In the genomic region with DNA sequence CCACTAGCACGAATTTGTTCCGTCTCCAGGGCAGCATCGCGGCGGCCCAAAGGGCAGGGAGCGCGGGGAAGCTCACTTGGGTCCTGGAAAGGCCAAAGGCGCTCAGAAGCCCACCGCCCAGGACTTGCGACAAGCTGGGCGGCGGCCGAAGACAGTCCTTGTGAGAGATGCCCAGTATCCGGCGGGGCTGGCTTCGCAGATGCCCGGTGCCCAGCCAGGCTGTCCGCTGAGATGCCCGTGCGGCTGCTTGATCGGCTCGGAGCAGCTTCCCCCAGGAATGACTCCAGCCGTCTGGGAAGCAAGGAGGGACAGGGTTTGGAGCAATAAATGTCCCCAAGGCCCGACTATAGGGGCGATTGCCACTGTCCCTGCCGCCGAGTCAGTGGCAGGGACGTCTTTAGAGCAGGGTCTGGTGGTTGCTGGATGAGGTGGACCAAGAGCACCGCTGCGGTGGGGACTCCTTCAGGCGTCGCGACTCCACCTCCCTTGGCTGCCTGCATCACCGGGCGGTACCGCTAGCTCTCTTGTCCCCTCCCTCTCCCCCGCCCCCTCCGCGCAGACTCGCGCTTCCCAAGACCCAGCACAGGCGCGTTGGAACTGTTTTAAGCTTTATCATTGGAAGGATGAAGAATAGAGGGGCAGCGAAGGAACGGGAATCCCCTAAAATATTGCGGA, we compare ENCODE assay signal across 7 mouse cellular contexts. TPM values are rescaled to one million over a fixed set of nuclear protein-coding genes. Genes with fewer than 3 reads are reported as not detected.
DNase-seq lines count a peak whose midpoint lies in the region; ATAC-seq and TF ChIP-seq lines count a peak whose summit lies in the region.

TSS of gene Fam43b (minus strand) at position 558 of the 675 bp plus-strand sequence.

- H3K9me3 ChIP-seq in embryonic facial prominence, embryonic 13.5 days, result no peaks in the 10 kb centered on the region
- no peaks in the 10 kb centered on the region for H3K9me3 ChIP-seq in midbrain, embryonic 13.5 days

- TF ChIP-seq CTCF in C2C12 (IDR thresholded peaks at IDR 0.05; ENCODE audit: control insufficient read depth, insufficient read depth, insufficient read length), result no peak

- H3K4me2 ChIP-seq in embryonic facial prominence, embryonic 13.5 days, result peak within 1 kb of the TSS; percentile 78
- peak within 1 kb of the TSS; percentile 68 for H3K4me2 ChIP-seq in midbrain, embryonic 13.5 days (replicated peaks)

- peak within 1 kb of the TSS; percentile 10 for H3ac ChIP-seq in C2C12 (ENCODE audit: control insufficient read depth, insufficient read length, low read depth)

- peaks cover 45% of the 10 kb centered on the region for H3K27me3 ChIP-seq in C2C12 (ENCODE audit: control insufficient read depth, insufficient read depth, insufficient read length)
- peaks cover 94% of the 10 kb centered on the region for H3K27me3 ChIP-seq in embryonic facial prominence, embryonic 13.5 days
- peaks cover 92% of the 10 kb centered on the region for H3K27me3 ChIP-seq in midbrain, embryonic 13.5 days

- no peaks in the 10 kb centered on the region for H3K36me3 ChIP-seq in C2C12 (ENCODE audit: control insufficient read depth, insufficient read depth)
- H3K36me3 ChIP-seq in embryonic facial prominence, embryonic 13.5 days, result no peaks in the 10 kb centered on the region
- no peaks in the 10 kb centered on the region for H3K36me3 ChIP-seq in midbrain, embryonic 13.5 days

- no peak for ATAC-seq in embryonic facial prominence, embryonic 13.5 days (ENCODE audit: insufficient number of reproducible peaks, insufficient read depth, low FRiP score, low TSS enrichment, low read depth)
- ATAC-seq in hematopoietic stem cell, adult 5-6 weeks (replicated peaks in 1 of 2; ENCODE audit: insufficient read depth in 1 of 2, low FRiP score in 2 of 2, low TSS enrichment in 1 of 2, low read depth in 1 of 2, poor library complexity in 2 of 2, severe bottlenecking in 2 of 2), result peak; percentile 29 to 56; a peak in 2 of 4 replicates
- no peak; the same call in 1 of the 2 replicates for ATAC-seq in midbrain, embryonic 13.5 days
- ATAC-seq in megakaryocyte-erythroid progenitor cell, adult 5-6 weeks (replicated peaks; ENCODE audit: low FRiP score, low TSS enrichment, poor library complexity, severe bottlenecking), result no peak

- 1% methylated on average over 46 of the region's 46 CpGs for WGBS in embryonic facial prominence, embryonic 13.5 days
- WGBS in midbrain, embryonic 13.5 days, result 2% methylated on average over 46 of the region's 46 CpGs

- DNase-seq in Muller cell, postnatal 12 days (ENCODE audit: inconsistent ontology term), result peak; percentile 61
- peak; percentile 58 for DNase-seq in left cerebral cortex, adult 11 months (ENCODE audit: low spot score)

- H3K4me1 ChIP-seq in embryonic facial prominence, embryonic 13.5 days, result peaks cover 22% of the 10 kb centered on the region
- peaks cover 21% of the 10 kb centered on the region for H3K4me1 ChIP-seq in midbrain, embryonic 13.5 days (replicated peaks)

- peak within 1 kb of the TSS; percentile 63; the same call in 1 of the 2 replicates for H3K9ac ChIP-seq in embryonic facial prominence, embryonic 13.5 days
- H3K9ac ChIP-seq in midbrain, embryonic 13.5 days (replicated peaks), result peak within 1 kb of the TSS; percentile 60

- H3K79me2 ChIP-seq in C2C12 (ENCODE audit: control insufficient read depth, insufficient read depth), result no peaks in the 10 kb centered on the region

- no peak within 1 kb of the TSS for H3K27ac ChIP-seq in embryonic facial prominence, embryonic 13.5 days
- no peak within 1 kb of the TSS for H3K27ac ChIP-seq in midbrain, embryonic 13.5 days

- no peak within 1 kb of the TSS for H3K4me3 ChIP-seq in C2C12 (ENCODE audit: insufficient read depth, poor library complexity, severe bottlenecking)
- H3K4me3 ChIP-seq in embryonic facial prominence, embryonic 13.5 days, result peak within 1 kb of the TSS; percentile 47
- peak within 1 kb of the TSS; percentile 43 for H3K4me3 ChIP-seq in midbrain, embryonic 13.5 days (replicated peaks)

- H3K79me3 ChIP-seq in C2C12 (ENCODE audit: low read depth), result no peaks in the 10 kb centered on the region

TF ChIP-seq in C2C12, 6 proteins besides CTCF, POLR2A, EP300 and RAD21:
- TF ChIP-seq FOSL1 (IDR thresholded peaks at IDR 0.05; ENCODE audit: insufficient read depth, low read length, poor library complexity, severe bottlenecking), result no peak
- no peak for TF ChIP-seq CEBPB (IDR thresholded peaks at IDR 0.05; ENCODE audit: low read depth)

RNA-seq across cellular contexts. Expression of gene Fam43b, which starts in this region (rescaled TPM):
- not detected for polyA plus RNA-seq in C2C12 (2012; fragmentation: generic; extraction: Trizol)
- 0.18 and 0.25 TPM in 2 replicates for polyA plus RNA-seq in embryonic facial prominence, embryonic 13.5 days (2015; fragmentation: Nextera tagmentation; extraction: Ambion mirVana)
- total RNA-seq in hematopoietic stem cell, adult 5-6 weeks (2017), result 0.45 TPM in 1 of 2 replicates, not detected in the other
- 1.1 and 1.3 TPM in 2 replicates for polyA plus RNA-seq in midbrain, embryonic 13.5 days (2015; fragmentation: Nextera tagmentation; extraction: Ambion mirVana)
- total RNA-seq in megakaryocyte-erythroid progenitor cell, adult 5-6 weeks (2014; fragmentation: Nextera tagmentation), result not detected in 2 replicates
- total RNA-seq in megakaryocyte-erythroid progenitor cell, adult 5-6 weeks (2017), result not detected in 2 replicates

Comparison
In these comparisons a context has a peak if more than half of its experiments do, and no peak if none do; other contexts are left out.
1. Peak in ATAC-seq in hematopoietic stem cell, adult 5-6 weeks; RNA of the gene not detected or under 1 TPM.